Mouse (Mus musculus) MEL (cell line): ENCODE measurements around the gene Gm20388. TPM values are rescaled to one million over a fixed set of nuclear protein-coding genes. Genes with fewer than 3 reads are reported as not detected.

Experiments
- DNase-seq: peaks from one replicate; pipeline ENCODE4 v3.0.0; 2011; ENCODE audit warnings: low read depth, low spot score
- H3K27ac ChIP-seq: 2 replicates; pipeline ENCODE4 v1.5.1; 2012; ENCODE audit warnings: low read depth, mild to moderate bottlenecking, control low read depth, low read length, moderate library complexity; ENCODE audit not compliant: control insufficient read depth
- H3K27me3 ChIP-seq, 2 experiments: fragments of 150-350 bp in 1 of 2; sonication (generic) in 1 of 2; 2 replicates each; pipeline ENCODE4 v1.6.1; 2012; ENCODE audit warnings: low read length in 2 of 2, mild to moderate bottlenecking in 2 of 2, improper control_type of control experiment in 1 of 2, moderate library complexity in 1 of 2; ENCODE audit not compliant: insufficient read depth in 2 of 2, control insufficient read depth in 1 of 2
- H3K36me3 ChIP-seq, 2 experiments: 2 replicates each; pipeline ENCODE4 v1.6.1; 2012 to 2014; ENCODE audit warnings: low read length in 2 of 2, improper control_type of control experiment in 1 of 2, inconsistent platforms in 1 of 2, mild to moderate bottlenecking in 1 of 2; ENCODE audit not compliant: insufficient read depth in 2 of 2, control insufficient read depth in 1 of 2
- H3K4me1 ChIP-seq, 2 experiments: fragments of 150-350 bp in 1 of 2; sonication (generic) in 1 of 2; 2 replicates each; pipeline ENCODE4 v1.6.1; 2012; ENCODE audit warnings: low read length in 2 of 2, improper control_type of control experiment in 1 of 2, mild to moderate bottlenecking in 1 of 2; ENCODE audit not compliant: insufficient read depth in 2 of 2, control insufficient read depth in 1 of 2
- H3K4me3 ChIP-seq, 2 experiments: fragments of 150-350 bp in 1 of 2; sonication (generic) in 1 of 2; 2 replicates each; pipeline ENCODE4 v1.5.1; 2012; ENCODE audit warnings: low read depth in 2 of 2, low read length in 2 of 2, mild to moderate bottlenecking in 2 of 2, moderate library complexity in 2 of 2, control low read depth in 1 of 2, improper control_type of control experiment in 1 of 2; ENCODE audit not compliant: control insufficient read depth in 1 of 2, insufficient read depth in 1 of 2
- H3K79me2 ChIP-seq: 2 replicates; pipeline ENCODE4 v1.6.1; 2012; ENCODE audit warnings: mild to moderate bottlenecking, low read length, moderate library complexity; ENCODE audit not compliant: control insufficient read depth, poor library complexity, insufficient read depth
- H3K9ac ChIP-seq: 2 replicates; pipeline ENCODE4 v1.6.1; 2012; ENCODE audit warnings: low read depth, mild to moderate bottlenecking, control low read depth, low read length, moderate library complexity; ENCODE audit not compliant: control insufficient read depth, poor library complexity, severe bottlenecking
- H3K9me3 ChIP-seq: fragments of 150-350 bp; sonication (generic); replicated peaks from 2 replicates; pipeline ENCODE4 v1.6.1; 2012; ENCODE audit warnings: mild to moderate bottlenecking, low read length, improper control_type of control experiment, moderate library complexity; ENCODE audit not compliant: insufficient read depth
- BHLHE40 ChIP-seq: IDR thresholded peaks from 2 replicates; pipeline ENCODE4 v1.6.1; 2012; ENCODE audit warnings: low read depth, mild to moderate bottlenecking, inconsistent platforms, low read length, improper control_type of control experiment, borderline replicate concordance
- CHD1 ChIP-seq: IDR thresholded peaks from 2 replicates; pipeline ENCODE4 v1.6.1; 2012; ENCODE audit warnings: low read depth, mild to moderate bottlenecking, inconsistent platforms, low read length, improper control_type of control experiment
- CTCF ChIP-seq, 3 experiments: IDR thresholded peaks in 2 of 3; conservative IDR thresholded peaks in 1 of 3; 2 replicates each; pipeline ENCODE4 v1.5.1; 2011 to 2012; ENCODE audit warnings: low read length in 3 of 3, low read depth in 2 of 3, mild to moderate bottlenecking in 2 of 3, improper control_type of control experiment in 1 of 3, inconsistent platforms in 1 of 3, mixed read lengths in 1 of 3, moderate library complexity in 1 of 3; ENCODE audit not compliant: control insufficient read depth in 1 of 3, insufficient read depth in 1 of 3, poor library complexity in 1 of 3, severe bottlenecking in 1 of 3
- E2F4 ChIP-seq: IDR thresholded peaks from 2 replicates; pipeline ENCODE4 v1.6.1; 2011; ENCODE audit warnings: low read depth, low read length, improper control_type of control experiment, borderline replicate concordance
- ELF1 ChIP-seq: IDR thresholded peaks from 2 replicates; pipeline ENCODE4 v1.6.1; 2014; ENCODE audit warnings: low read depth, mild to moderate bottlenecking, inconsistent platforms, low read length, improper control_type of control experiment, moderate library complexity
- EP300 ChIP-seq, 2 experiments: IDR thresholded peaks; 2 replicates each; pipeline ENCODE4 v1.6.1; 2011; ENCODE audit warnings: improper control_type of control experiment in 2 of 2, low read length in 2 of 2, low read depth in 1 of 2, mild to moderate bottlenecking in 1 of 2
- ETS1 ChIP-seq: IDR thresholded peaks from 2 replicates; pipeline ENCODE4 v1.6.1; 2012; ENCODE audit warnings: low read depth, mild to moderate bottlenecking, inconsistent platforms, low read length, improper control_type of control experiment, moderate library complexity
- GABPA ChIP-seq: IDR thresholded peaks from 2 replicates; pipeline ENCODE4 v1.6.1; 2012; ENCODE audit warnings: low read depth, mild to moderate bottlenecking, inconsistent platforms, low read length, improper control_type of control experiment, moderate library complexity
- HCFC1 ChIP-seq: IDR thresholded peaks from 2 replicates; pipeline ENCODE4 v1.6.1; 2012; ENCODE audit warnings: low read depth, mild to moderate bottlenecking, inconsistent platforms, low read length, improper control_type of control experiment, moderate library complexity
- JUND ChIP-seq: IDR thresholded peaks from 2 replicates; pipeline ENCODE4 v1.6.1; 2011; ENCODE audit warnings: low read depth, mild to moderate bottlenecking, improper control_type of control experiment, low read length
- KAT2A ChIP-seq: conservative IDR thresholded peaks from 2 replicates; pipeline ENCODE4 v1.6.1; 2012; ENCODE audit warnings: low read depth, low read length, improper control_type of control experiment, inconsistent platforms
- MAZ ChIP-seq: IDR thresholded peaks from 2 replicates; pipeline ENCODE4 v1.6.1; 2012; ENCODE audit warnings: low read depth, mild to moderate bottlenecking, inconsistent platforms, low read length, improper control_type of control experiment
- MEF2A ChIP-seq: IDR thresholded peaks from 2 replicates; pipeline ENCODE4 v1.6.1; 2014; ENCODE audit warnings: low read depth, mild to moderate bottlenecking, inconsistent platforms, low read length, improper control_type of control experiment; ENCODE audit not compliant: poor library complexity, insufficient replicate concordance, severe bottlenecking; ENCODE audit errors: extremely low read depth
- MXI1 ChIP-seq: IDR thresholded peaks from 2 replicates; pipeline ENCODE4 v1.6.1; 2011; ENCODE audit warnings: mild to moderate bottlenecking, low read depth, low read length, improper control_type of control experiment
- MYB ChIP-seq: IDR thresholded peaks from 2 replicates; pipeline ENCODE4 v1.6.1; 2011; ENCODE audit warnings: mild to moderate bottlenecking, low read depth, low read length, improper control_type of control experiment
- MYC ChIP-seq: IDR thresholded peaks from 2 replicates; pipeline ENCODE4 v1.6.1; 2011; ENCODE audit warnings: low read depth, mild to moderate bottlenecking, low read length, improper control_type of control experiment, moderate library complexity
- NELFE ChIP-seq: IDR thresholded peaks from 2 replicates; pipeline ENCODE4 v1.6.1; 2011; ENCODE audit warnings: low read depth, low read length, improper control_type of control experiment
- NRF1 ChIP-seq: IDR thresholded peaks from 2 replicates; pipeline ENCODE4 v1.6.1; 2014; ENCODE audit warnings: low read depth, mild to moderate bottlenecking, inconsistent platforms, low read length, improper control_type of control experiment, moderate library complexity; ENCODE audit not compliant: poor library complexity, insufficient read depth, severe bottlenecking
- POLR2A ChIP-seq, 2 experiments: IDR thresholded peaks; 2 replicates each; pipeline ENCODE4 v1.6.1; 2011 to 2012; ENCODE audit warnings: low read length in 2 of 2, mild to moderate bottlenecking in 2 of 2, control low read depth in 1 of 2, improper control_type of control experiment in 1 of 2, low read depth in 1 of 2, moderate library complexity in 1 of 2; ENCODE audit not compliant: control insufficient read depth in 1 of 2, insufficient read depth in 1 of 2, poor library complexity in 1 of 2
- POLR2AphosphoS2 ChIP-seq: IDR thresholded peaks from 2 replicates; pipeline ENCODE4 v1.6.1; 2011; ENCODE audit warnings: low read length, improper control_type of control experiment
- RAD21 ChIP-seq: IDR thresholded peaks from 2 replicates; pipeline ENCODE4 v1.6.1; 2011; ENCODE audit warnings: mild to moderate bottlenecking, low read depth, low read length, improper control_type of control experiment
- RCOR1 ChIP-seq: IDR thresholded peaks from 2 replicates; pipeline ENCODE4 v1.6.1; 2012; ENCODE audit warnings: low read depth, mild to moderate bottlenecking, inconsistent platforms, low read length, improper control_type of control experiment
- SIN3A ChIP-seq: IDR thresholded peaks from 2 replicates; pipeline ENCODE4 v1.6.1; 2012; ENCODE audit warnings: low read length, improper control_type of control experiment, inconsistent platforms
- SMC3 ChIP-seq: IDR thresholded peaks from 2 replicates; pipeline ENCODE4 v1.6.1; 2011; ENCODE audit warnings: low read depth, low read length, improper control_type of control experiment
- TAL1 ChIP-seq: IDR thresholded peaks from 2 replicates; pipeline ENCODE4 v1.6.1; 2012; ENCODE audit warnings: mild to moderate bottlenecking, inconsistent platforms, low read length, moderate library complexity, mixed read lengths
- TCF12 ChIP-seq: IDR thresholded peaks from 2 replicates; pipeline ENCODE4 v1.6.1; 2014; ENCODE audit warnings: low read depth, mild to moderate bottlenecking, inconsistent platforms, low read length, improper control_type of control experiment, moderate library complexity
- USF1 ChIP-seq: IDR thresholded peaks from 2 replicates; pipeline ENCODE4 v1.6.1; 2014; ENCODE audit warnings: low read depth, mild to moderate bottlenecking, inconsistent platforms, low read length, improper control_type of control experiment, moderate library complexity
- ZC3H11A ChIP-seq: IDR thresholded peaks from 2 replicates; pipeline ENCODE4 v1.6.1; 2012; ENCODE audit warnings: low read depth, mild to moderate bottlenecking, inconsistent platforms, low read length, improper control_type of control experiment
- ZKSCAN1 ChIP-seq: IDR thresholded peaks from 2 replicates; pipeline ENCODE4 v1.6.1; 2012; ENCODE audit warnings: low read depth, mild to moderate bottlenecking, inconsistent platforms, low read length, improper control_type of control experiment, moderate library complexity
- ZNF384 ChIP-seq: IDR thresholded peaks from 2 replicates; pipeline ENCODE4 v1.6.1; 2012; ENCODE audit warnings: low read depth, mild to moderate bottlenecking, inconsistent platforms, low read length, improper control_type of control experiment
- polyA plus RNA-seq, 2 experiments: library from polyadenylated mRNA; stranded (reverse) in 1 of 2; unstranded in 1 of 2; fragments of >175 nt in 1 of 2; fragments of >200 nt in 1 of 2; gene quantifications; 2 replicates each; pipeline versions ENCODE4 v1.2.1 to v1.2.4; 2012; ENCODE audit warnings: low replicate concordance in 2 of 2, low read depth in 1 of 2; ENCODE audit not compliant: insufficient read length in 2 of 2, insufficient read depth in 1 of 2, missing spikeins in 1 of 2
- total RNA-seq: library from RNA; depleted of rRNA; stranded (reverse); fragments of 300-350 nt; gene quantifications from 2 replicates; pipeline ENCODE4 v1.2.3, GENCODE M21; 2012

Gm20388 gene
- total and polyA plus RNA-seq, 3 experiments: 11.1 to 17.8 TPM; not detected in 1

DNA sequence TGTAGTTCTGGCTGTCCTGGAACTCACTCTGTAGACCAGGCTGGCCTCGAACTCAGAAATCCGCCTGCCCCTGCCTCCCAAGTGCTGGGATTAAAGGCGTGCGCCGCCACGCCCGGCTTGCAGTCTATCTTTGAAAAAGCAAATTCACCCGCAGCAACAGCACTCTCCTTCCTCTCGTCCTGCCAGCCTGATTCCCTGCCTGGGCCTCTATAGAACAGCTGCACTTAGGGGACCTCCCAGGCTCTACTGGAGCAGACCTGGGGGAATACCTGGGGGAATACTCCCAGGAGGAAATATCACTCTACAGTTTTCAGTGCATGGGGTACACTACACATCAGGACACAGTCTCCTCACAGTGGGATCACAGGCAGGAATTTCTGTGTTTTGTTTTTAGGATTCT is 1938.7 kb downstream of the Gm20388 start:
- no peaks in the 10 kb centered on the region for H3K27me3 ChIP-seq
- no peaks in the 10 kb centered on the region for H3K9me3 ChIP-seq
- peak; percentile 67 for DNase-seq
- H3K27ac ChIP-seq: peak overlapping the region; percentile 99
- H3K36me3 ChIP-seq: peaks cover 0 to 39% of the 10 kb centered on the region in 2 experiments; a peak in 2 of 4 replicates
- peak overlapping the region in 1 of 2 experiments; percentile 5; a peak in 1 of 4 replicates for H3K4me3 ChIP-seq
- TF ChIP-seq CHD1 (no peak), TCF12 (no peak), MEF2A (no peak), USF1 (no peak), E2F4 (no peak), ZC3H11A (no peak), BHLHE40 (no peak), JUND (no peak), RAD21 (no peak), ZKSCAN1 (no peak), HCFC1 (no peak), SIN3A (no peak), POLR2A (IDR thresholded peaks at IDR 0.05; ENCODE audit: control insufficient read depth in 1 of 2, insufficient read depth in 1 of 2, low read depth in 1 of 2, low read length in 2 of 2, poor library complexity in 1 of 2) (no peak), ZNF384 (no peak; the same call in 1 of the 2 replicates), RCOR1 (no peak), KAT2A (no peak)
- H3K9ac ChIP-seq: peak overlapping the region; percentile 95
- H3K79me2 ChIP-seq: peaks cover 4% of the 10 kb centered on the region; the same call in 1 of the 2 replicates
- peaks cover 13 to 51% of the 10 kb centered on the region in 2 experiments for H3K4me1 ChIP-seq

DNA sequence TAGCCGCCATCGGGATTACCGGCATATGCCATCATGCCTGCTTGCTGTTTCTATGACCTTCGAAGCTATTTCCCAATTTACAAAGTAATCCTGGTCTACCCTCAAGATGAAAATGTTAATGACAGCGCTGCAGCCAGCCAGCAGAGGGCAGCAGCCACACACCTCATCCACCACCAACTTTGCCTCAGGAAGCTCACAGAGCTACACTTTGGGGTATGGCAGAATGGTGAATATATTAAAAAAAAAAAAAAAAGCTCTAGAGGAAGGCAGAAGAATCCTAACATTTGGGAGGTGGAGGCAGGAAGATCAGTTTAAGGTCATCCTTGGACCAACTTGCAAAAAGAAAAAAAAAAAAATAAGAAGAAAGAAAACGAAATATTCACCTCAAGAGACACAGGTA is 1939.4 kb downstream of the Gm20388 start:
- H3K27ac ChIP-seq: peak overlapping the region; percentile 99
- peak; percentile 95 for DNase-seq
- H3K79me2 ChIP-seq: peaks cover 4% of the 10 kb centered on the region; the same call in 1 of the 2 replicates
- H3K9me3 ChIP-seq: no peaks in the 10 kb centered on the region
- H3K4me1 ChIP-seq: peaks cover 13 to 51% of the 10 kb centered on the region in 2 experiments
- peak overlapping the region; percentile 95 for H3K9ac ChIP-seq
- peak overlapping the region; percentile 52 to 55 for H3K4me3 ChIP-seq
- H3K27me3 ChIP-seq: no peaks in the 10 kb centered on the region
- H3K36me3 ChIP-seq: peaks cover 0 to 39% of the 10 kb centered on the region in 2 experiments; a peak in 2 of 4 replicates
- TF ChIP-seq TAL1 (no peak), KAT2A (no peak), TCF12 (peak; percentile 53), MXI1 (peak; percentile 65; the same call in 1 of the 2 replicates), ZC3H11A (peak; percentile 77), MEF2A (no peak), USF1 (no peak), GABPA (no peak), POLR2AphosphoS2 (no peak), JUND (no peak), NELFE (0 out of 2 replicates have a peak, but pooled peaks have one; percentile 19), MYB (no peak), BHLHE40 (no peak), ELF1 (0 out of 2 replicates have a peak, but pooled peaks have one; percentile 14), NRF1 (no peak), CTCF (IDR thresholded peaks at IDR 0.05 in 2 of 3, conservative IDR thresholded peaks at IDR 0.05 in 1 of 3; ENCODE audit: control insufficient read depth in 1 of 3, insufficient read depth in 1 of 3, low read depth in 2 of 3, low read length in 3 of 3, poor library complexity in 1 of 3, severe bottlenecking in 1 of 3) (peak; percentile 76 to 96 (median 94)), SIN3A (peak; percentile 82), MAZ (no peak), ETS1 (peak; percentile 37; the same call in 1 of the 2 replicates), MYC (no peak; the same call in 1 of the 2 replicates), E2F4 (no peak), EP300 (IDR thresholded peaks at IDR 0.05; ENCODE audit: low read depth in 1 of 2, low read length in 2 of 2) (peak in 1 of 2 experiments; percentile 34; a peak in 1 of 4 replicates), SMC3 (peak; percentile 80)
